Mouse (Mus musculus): ENCODE results near the gene Cbx8. TPM values are rescaled to one million over a fixed set of nuclear protein-coding genes. Genes with fewer than 3 reads are reported as not detected.

Cbx8 gene
- polyA plus RNA-seq, 1 experiment: 6.4 TPM

DNA sequence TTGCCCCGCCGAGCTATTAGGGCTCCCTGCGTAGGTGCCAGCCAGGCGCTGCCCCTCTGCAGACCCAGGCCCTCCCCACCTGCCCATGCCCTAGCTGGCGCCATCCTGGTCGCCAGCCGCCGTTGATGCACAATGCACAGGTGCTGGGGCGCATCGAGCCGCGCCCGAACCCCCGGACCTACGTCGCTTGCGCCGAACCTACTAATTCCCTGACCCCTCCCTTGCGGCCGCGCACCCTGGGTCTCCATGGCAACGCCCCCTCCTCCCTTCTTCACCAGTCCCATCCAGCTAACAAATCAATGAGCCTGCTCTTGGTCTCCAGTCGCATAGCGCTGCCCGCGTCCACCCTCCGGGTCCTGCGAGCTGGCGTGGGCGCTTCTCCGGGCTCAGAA, 552 bp upstream of the Cbx8 start:
- Histone ChIP-seq H3K79me3 (ENCODE audit: low read depth) (no peaks in the 10 kb centered on the region), H3K4me3 (ENCODE audit: insufficient read depth, poor library complexity, severe bottlenecking) (peak overlapping the region; percentile 36), H3K79me2 (ENCODE audit: control insufficient read depth, insufficient read depth) (peaks cover 10% of the 10 kb centered on the region), H3K27me3 (ENCODE audit: control insufficient read depth, insufficient read depth, insufficient read length) (peaks cover 18% of the 10 kb centered on the region), H3ac (ENCODE audit: control insufficient read depth, insufficient read length, low read depth) (peak overlapping the region; percentile 87), H3K36me3 (ENCODE audit: control insufficient read depth, insufficient read depth) (peaks cover 8% of the 10 kb centered on the region)
- TF ChIP-seq CTCF (IDR thresholded peaks at IDR 0.05; ENCODE audit: control insufficient read depth, insufficient read depth, insufficient read length) (no peak), FOSL1 (IDR thresholded peaks at IDR 0.05; ENCODE audit: insufficient read depth, low read length, poor library complexity, severe bottlenecking) (no peak), MYOG (IDR thresholded peaks at IDR 0.05; ENCODE audit: control insufficient read depth, extremely low read depth, insufficient read length) (no peak), CEBPB (IDR thresholded peaks at IDR 0.05; ENCODE audit: low read depth) (no peak), MAX (IDR thresholded peaks at IDR 0.05) (no peak), USF1 (IDR thresholded peaks at IDR 0.05; ENCODE audit: low read depth) (no peak), MYOD1 (IDR thresholded peaks at IDR 0.05; ENCODE audit: control insufficient read depth, insufficient read length, low read depth) (no peak)

DNA sequence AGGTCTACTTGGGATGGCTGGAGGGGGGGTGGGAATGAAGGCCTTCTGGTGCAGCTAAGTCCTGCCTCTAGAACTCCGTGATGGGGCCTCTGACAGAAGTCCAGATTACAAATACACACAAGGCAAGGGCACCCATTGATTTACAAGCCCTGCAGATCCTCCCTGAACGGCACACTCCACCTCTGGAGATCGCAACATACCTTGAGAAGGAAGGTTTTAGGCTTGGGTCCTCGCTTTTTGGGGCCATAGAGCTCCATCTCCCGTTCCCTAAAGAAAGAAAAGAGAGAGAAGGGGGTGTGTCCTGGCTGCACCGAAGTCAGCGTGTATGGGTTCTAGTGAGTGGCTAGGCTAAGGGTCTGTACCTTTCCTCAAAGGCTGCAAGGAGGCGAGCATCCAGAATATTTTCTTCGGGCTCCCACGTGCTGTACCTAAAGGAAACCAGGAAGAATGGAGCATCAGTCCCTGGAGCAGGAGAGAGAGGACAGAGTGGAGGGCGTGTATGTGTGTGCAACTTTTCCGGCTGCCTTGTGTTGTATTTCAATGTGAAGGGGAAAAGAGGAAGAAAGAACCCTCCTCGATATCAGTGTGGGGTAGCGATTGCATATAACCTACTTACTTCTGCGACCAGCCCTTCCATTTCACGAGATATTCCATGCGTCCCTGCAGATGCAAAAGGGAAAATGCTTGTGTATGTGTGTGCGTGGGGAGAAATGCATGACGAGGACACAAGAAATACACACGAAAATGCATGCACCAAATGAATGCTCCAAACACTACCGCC, 847 bp downstream of the Cbx8 start:
- H3K79me3 ChIP-seq (ENCODE audit: low read depth): no peaks in the 10 kb centered on the region
- TF ChIP-seq CEBPB (IDR thresholded peaks at IDR 0.05; ENCODE audit: low read depth) (no peak), MYOG (IDR thresholded peaks at IDR 0.05; ENCODE audit: control insufficient read depth, extremely low read depth, insufficient read length) (no peak), MAX (IDR thresholded peaks at IDR 0.05) (no peak), USF1 (IDR thresholded peaks at IDR 0.05; ENCODE audit: low read depth) (no peak)
- peaks cover 13% of the 10 kb centered on the region for H3K27me3 ChIP-seq (ENCODE audit: control insufficient read depth, insufficient read depth, insufficient read length)
- peak overlapping the region; percentile 61 for H3K4me3 ChIP-seq (ENCODE audit: insufficient read depth, poor library complexity, severe bottlenecking)
- H3K79me2 ChIP-seq (ENCODE audit: control insufficient read depth, insufficient read depth): peaks cover 10% of the 10 kb centered on the region
- H3ac ChIP-seq (ENCODE audit: control insufficient read depth, insufficient read length, low read depth): peak overlapping the region; percentile 82
- H3K36me3 ChIP-seq (ENCODE audit: control insufficient read depth, insufficient read depth): peaks cover 8% of the 10 kb centered on the region

DNA sequence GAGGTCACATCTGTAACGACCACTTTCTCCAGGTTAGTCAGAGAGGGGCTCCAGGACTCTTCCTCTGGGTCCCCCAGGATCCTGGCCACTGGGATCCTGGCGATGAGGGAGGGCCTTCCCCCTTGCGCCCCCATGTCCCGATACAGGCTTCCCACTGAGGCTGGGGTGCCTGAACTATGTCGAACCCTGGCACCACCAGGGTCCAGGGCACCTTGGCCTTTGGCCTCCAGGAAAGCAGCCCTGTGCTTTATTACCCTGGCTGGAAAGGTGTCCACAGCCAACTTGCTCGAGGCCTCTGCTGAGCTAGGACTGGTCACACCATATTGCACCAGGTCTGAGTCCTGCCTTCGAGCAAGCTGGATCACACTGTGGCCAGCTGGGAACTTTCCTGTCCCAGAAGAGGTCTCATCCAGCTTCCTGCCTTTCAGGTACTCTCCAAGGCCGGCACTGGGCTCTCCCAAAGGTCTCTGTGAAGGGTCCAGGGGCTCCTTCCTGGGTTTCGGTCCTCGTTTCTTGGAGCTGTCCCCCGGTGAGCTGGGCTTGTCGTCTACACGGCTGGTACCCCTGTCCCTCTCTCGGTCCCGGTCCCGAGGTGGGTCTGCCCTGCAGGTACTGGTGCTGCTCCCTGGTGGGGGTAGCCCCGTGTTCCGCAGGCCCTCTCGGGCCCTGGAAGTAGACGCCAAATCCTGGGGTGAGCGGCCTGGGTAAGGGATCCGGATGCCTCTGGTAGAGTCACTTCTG, 1.9 kb downstream of the Cbx8 start:
- TF ChIP-seq MAX (IDR thresholded peaks at IDR 0.05): no peak
- no peak for TF ChIP-seq CTCF (IDR thresholded peaks at IDR 0.05; ENCODE audit: control insufficient read depth, insufficient read depth, insufficient read length)
- TF ChIP-seq FOSL1 (IDR thresholded peaks at IDR 0.05; ENCODE audit: insufficient read depth, low read length, poor library complexity, severe bottlenecking): no peak
- no peak for TF ChIP-seq MYOG (IDR thresholded peaks at IDR 0.05; ENCODE audit: control insufficient read depth, extremely low read depth, insufficient read length)
- TF ChIP-seq MYOD1 (IDR thresholded peaks at IDR 0.05; ENCODE audit: control insufficient read depth, insufficient read length, low read depth): no peak
- no peak for TF ChIP-seq USF1 (IDR thresholded peaks at IDR 0.05; ENCODE audit: low read depth)
- TF ChIP-seq CEBPB (IDR thresholded peaks at IDR 0.05; ENCODE audit: low read depth): no peak
- Histone ChIP-seq H3ac (ENCODE audit: control insufficient read depth, insufficient read length, low read depth) (no peak overlapping the region), H3K36me3 (ENCODE audit: control insufficient read depth, insufficient read depth) (peaks cover 8% of the 10 kb centered on the region), H3K27me3 (ENCODE audit: control insufficient read depth, insufficient read depth, insufficient read length) (peaks cover 8% of the 10 kb centered on the region), H3K79me2 (ENCODE audit: control insufficient read depth, insufficient read depth) (peaks cover 10% of the 10 kb centered on the region), H3K4me3 (ENCODE audit: insufficient read depth, poor library complexity, severe bottlenecking) (no peak overlapping the region), H3K79me3 (ENCODE audit: low read depth) (no peaks in the 10 kb centered on the region)

DNA sequence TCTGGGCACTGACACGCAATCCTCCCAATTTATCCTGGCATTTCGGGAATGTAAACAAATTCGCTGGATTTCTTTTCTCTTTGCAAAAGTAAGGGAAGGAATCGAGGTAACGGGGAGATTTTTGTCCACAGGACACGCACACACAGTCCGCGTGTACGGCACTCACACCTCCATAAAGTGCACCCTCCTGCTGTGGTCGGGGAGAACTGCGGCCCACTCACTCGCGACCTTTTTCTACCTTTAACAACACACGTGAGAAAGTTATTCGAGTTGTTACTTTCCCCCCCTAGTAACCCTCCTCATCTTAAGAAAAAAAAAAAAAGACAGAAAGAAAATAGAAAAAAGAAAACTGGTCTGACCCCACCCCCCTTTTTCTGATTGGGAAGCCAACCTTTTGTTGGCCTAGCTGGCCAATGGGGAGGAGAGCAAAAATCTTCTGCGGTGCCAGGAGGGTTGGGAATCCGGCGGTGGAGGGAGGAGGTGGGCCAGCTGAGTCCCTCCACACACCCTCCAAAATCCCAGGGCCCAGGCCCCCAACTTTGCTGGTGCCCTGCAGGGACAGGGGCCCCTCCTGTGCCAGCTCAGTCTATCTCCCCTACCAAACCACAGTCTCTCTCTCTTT, 2.9 kb downstream of the Cbx8 start:
- H3K27me3 ChIP-seq (ENCODE audit: control insufficient read depth, insufficient read depth, insufficient read length): peaks cover 4% of the 10 kb centered on the region
- peaks cover 10% of the 10 kb centered on the region for H3K79me2 ChIP-seq (ENCODE audit: control insufficient read depth, insufficient read depth)
- no peak for TF ChIP-seq MAX (IDR thresholded peaks at IDR 0.05)
- H3ac ChIP-seq (ENCODE audit: control insufficient read depth, insufficient read length, low read depth): peak overlapping the region; percentile 54
- H3K79me3 ChIP-seq (ENCODE audit: low read depth): no peaks in the 10 kb centered on the region
- peaks cover 8% of the 10 kb centered on the region for H3K36me3 ChIP-seq (ENCODE audit: control insufficient read depth, insufficient read depth)
- H3K4me3 ChIP-seq (ENCODE audit: insufficient read depth, poor library complexity, severe bottlenecking): peak overlapping the region; percentile 30

DNA sequence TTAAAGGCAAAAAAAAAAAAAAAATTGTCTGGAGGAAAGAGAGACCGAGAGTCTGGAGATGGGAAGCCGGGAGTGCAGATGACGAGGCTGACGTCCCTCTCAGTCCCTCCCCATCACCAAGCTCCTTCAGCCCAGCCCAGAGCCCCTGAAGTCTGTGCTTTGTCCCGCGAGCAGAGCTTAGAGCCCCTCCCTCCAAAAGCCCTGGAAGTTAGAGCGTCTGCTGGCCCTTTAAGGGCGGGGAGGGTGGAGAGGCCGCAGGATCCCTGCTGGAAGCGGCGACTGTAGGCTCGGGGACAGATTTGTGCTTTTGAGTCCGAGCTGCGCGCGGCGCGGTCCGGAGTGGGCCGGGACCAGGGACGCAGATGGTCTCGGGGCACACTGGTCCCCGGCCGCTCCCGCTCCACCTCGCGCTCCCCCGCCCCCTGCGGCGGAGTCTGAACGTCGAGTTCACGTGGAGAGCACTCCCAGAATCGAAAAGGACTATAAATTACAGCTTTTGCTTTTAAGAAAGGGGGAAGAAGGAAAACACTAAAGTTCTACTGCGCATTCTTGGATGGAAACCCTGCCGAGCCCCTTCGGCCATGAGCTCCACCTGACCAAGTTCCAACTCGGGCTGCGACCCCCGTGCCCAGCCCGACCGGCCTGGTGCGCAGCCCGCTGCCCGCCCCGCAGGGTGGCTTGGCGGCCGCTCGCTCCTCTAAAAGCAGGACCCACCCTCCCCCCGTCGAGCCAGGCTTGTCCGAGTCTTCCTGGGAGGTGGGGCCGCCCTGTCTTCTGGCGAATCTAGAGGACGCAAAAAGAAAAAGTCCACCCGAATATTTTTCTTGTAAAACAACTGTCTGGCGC, 3.6 kb downstream of the Cbx8 start:
- TF ChIP-seq MAX (IDR thresholded peaks at IDR 0.05): no peak
- TF ChIP-seq MYOD1 (IDR thresholded peaks at IDR 0.05; ENCODE audit: control insufficient read depth, insufficient read length, low read depth): no peak
- no peak for TF ChIP-seq MYOG (IDR thresholded peaks at IDR 0.05; ENCODE audit: control insufficient read depth, extremely low read depth, insufficient read length)
- TF ChIP-seq CTCF (IDR thresholded peaks at IDR 0.05; ENCODE audit: control insufficient read depth, insufficient read depth, insufficient read length): no peak
- no peak for TF ChIP-seq USF1 (IDR thresholded peaks at IDR 0.05; ENCODE audit: low read depth)
- TF ChIP-seq CEBPB (IDR thresholded peaks at IDR 0.05; ENCODE audit: low read depth): no peak
- TF ChIP-seq FOSL1 (IDR thresholded peaks at IDR 0.05; ENCODE audit: insufficient read depth, low read length, poor library complexity, severe bottlenecking): no peak
- peaks cover 8% of the 10 kb centered on the region for H3K36me3 ChIP-seq (ENCODE audit: control insufficient read depth, insufficient read depth)
- no peaks in the 10 kb centered on the region for H3K79me3 ChIP-seq (ENCODE audit: low read depth)
- H3K79me2 ChIP-seq (ENCODE audit: control insufficient read depth, insufficient read depth): peaks cover 10% of the 10 kb centered on the region
- peak overlapping the region; percentile 30 for H3K4me3 ChIP-seq (ENCODE audit: insufficient read depth, poor library complexity, severe bottlenecking)
- no peaks in the 10 kb centered on the region for H3K27me3 ChIP-seq (ENCODE audit: control insufficient read depth, insufficient read depth, insufficient read length)
- peak overlapping the region; percentile 61 for H3ac ChIP-seq (ENCODE audit: control insufficient read depth, insufficient read length, low read depth)
